Mouse (Mus musculus) lung, adult 2 months (tissue): ENCODE measurements at regions not wholly inside any gene's neighbourhood (a gene's known extent, or its start where the extent isn't known, plus 50 kb on each side); places are given as distances from the start of the nearest gene placed in this dataset.

Experiments used
- DNase-seq: peaks from one replicate; pipeline ENCODE4 v3.0.0; 2022
- H3K4me1 ChIP-seq: fragments of 200-500 bp; 2 replicates; pipeline ENCODE4 v1.6.1; 2011; ENCODE audit warnings: low read length; ENCODE audit not compliant: control insufficient read depth, insufficient read depth
- H3K4me3 ChIP-seq: fragments of 200-500 bp; replicated peaks from 2 replicates; pipeline ENCODE3; 2011; ENCODE audit warnings: low read depth, mild to moderate bottlenecking, control low read depth, low read length; ENCODE audit errors: extremely low read depth
- CTCF ChIP-seq: fragments of 200-500 bp; IDR thresholded peaks from 2 replicates; pipeline ENCODE4 v1.5.1; 2011; ENCODE audit warnings: mild to moderate bottlenecking, low read length, control low read depth; ENCODE audit not compliant: insufficient read depth
- POLR2A ChIP-seq: fragments of 200-500 bp; IDR thresholded peaks from 2 replicates; pipeline ENCODE4 v1.6.1; 2011; ENCODE audit warnings: low read depth, mild to moderate bottlenecking, control low read depth, low read length, borderline replicate concordance; ENCODE audit errors: extremely low read depth
- WGBS: fragments of 180-500 bp; shearing (Covaris S2); methylation state at CpG from one replicate; pipeline ENCODE4 v1.1.7; 2018; 5-methylcytosine and 5-hydroxymethylcytosine counted together

- Histone ChIP-seq H3K4me1 (no peaks in the 10 kb centered on the region), H3K4me3 (no peak overlapping the region)
- no peak for DNase-seq
- 75% methylated on average over 3 of the region's 3 CpGs for WGBS
- TF ChIP-seq CTCF (no peak), POLR2A (no peak)
Observed at GRCm38 (mm10) chr7:83063559-83063958, 196.4 kb downstream of the Mex3b start.

- Histone ChIP-seq H3K4me1 (no peaks in the 10 kb centered on the region), H3K4me3 (no peak overlapping the region)
- TF ChIP-seq POLR2A (no peak), CTCF (no peak)
- 90% methylated on average over 3 of the region's 3 CpGs for WGBS
- no peak for DNase-seq
Observed at GRCm38 (mm10) chr7:83065341-83065740, 198.2 kb downstream of the Mex3b start.

DNA sequence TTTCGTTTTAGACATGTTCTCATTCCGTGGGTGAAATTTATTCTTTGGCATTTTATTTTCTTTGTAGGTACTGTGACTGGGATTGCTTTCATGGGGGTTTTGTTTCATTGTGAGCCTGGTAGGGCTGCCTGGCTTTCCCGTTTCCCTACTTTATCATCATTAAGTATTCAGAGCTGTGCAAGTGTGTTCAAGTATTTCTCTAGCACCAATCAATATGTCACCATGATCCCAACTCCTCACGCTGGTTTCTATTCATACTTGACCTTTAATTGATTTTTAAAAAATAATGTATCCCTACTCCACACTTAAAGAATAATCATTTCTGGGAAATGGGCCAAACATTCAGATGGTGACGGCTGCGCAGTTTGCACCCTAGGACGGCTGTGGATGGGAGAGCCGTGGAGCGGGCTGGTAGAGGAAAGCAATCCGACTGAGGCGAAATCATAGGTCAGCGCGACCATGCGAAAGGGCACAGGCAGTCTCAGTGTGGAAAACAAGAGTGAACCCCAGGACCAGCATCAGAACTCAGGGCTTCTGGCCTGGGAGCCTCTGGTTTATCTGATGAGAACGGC is 207.4 kb downstream of the Mex3b start:
- TF ChIP-seq POLR2A (no peak), CTCF (no peak)
- DNase-seq = no peak
- Histone ChIP-seq H3K4me3 (no peak overlapping the region), H3K4me1 (no peaks in the 10 kb centered on the region)
- 65% methylated on average over 15 of the region's 15 CpGs for WGBS

- no peak overlapping the region for H3K4me3 ChIP-seq
- TF ChIP-seq CTCF = no peak
- TF ChIP-seq POLR2A = no peak
- no peak for DNase-seq
- 58% methylated on average over 4 of the region's 4 CpGs for WGBS
- H3K4me1 ChIP-seq = no peaks in the 10 kb centered on the region
Observed at GRCm38 (mm10) chr7:83075159-83075952, 208.2 kb downstream of the Mex3b start.

DNA sequence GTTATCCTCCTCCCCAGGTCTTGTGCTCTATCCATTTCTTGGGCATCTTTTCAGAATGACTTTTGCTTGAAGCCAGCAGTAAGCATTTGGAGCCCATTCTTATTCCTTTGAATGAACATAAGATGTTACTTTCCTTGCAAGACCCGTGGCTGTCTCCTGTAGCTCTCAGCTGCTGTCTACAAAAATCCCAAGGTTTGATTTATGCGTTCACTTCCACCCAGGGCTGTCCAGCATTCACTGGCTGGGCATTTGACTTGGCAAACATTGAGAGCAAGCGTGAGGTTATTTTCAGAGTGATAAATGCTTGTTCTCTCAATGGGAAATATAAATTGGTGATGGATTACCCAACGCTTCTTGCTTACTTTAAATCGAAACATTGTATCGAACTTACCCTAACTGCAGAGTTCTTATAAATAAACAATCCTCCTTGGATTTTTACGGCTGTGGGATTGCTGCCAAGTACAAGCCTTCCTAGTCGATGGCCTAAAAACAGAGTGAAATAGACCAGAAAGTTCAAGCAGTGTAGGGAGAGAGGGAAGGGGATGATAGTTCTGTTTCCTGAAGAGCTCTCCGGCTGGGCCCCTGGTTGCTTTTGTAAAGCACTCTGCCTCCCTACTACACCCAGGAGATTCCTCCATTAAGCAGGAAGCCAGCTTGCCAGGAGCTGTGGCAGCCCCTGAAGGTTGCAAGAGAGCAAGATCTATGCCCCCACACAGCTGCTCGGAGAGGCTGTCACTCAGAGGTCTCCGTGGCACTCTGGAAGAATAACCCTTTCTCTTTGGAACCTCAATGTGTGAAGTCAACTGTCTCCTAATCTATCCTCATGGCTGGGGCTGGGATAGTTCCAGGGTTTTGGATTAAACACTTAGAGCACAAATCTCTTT is 210.1 kb downstream of the Mex3b start:
- WGBS = 21% methylated on average over 11 of the region's 11 CpGs

DNA sequence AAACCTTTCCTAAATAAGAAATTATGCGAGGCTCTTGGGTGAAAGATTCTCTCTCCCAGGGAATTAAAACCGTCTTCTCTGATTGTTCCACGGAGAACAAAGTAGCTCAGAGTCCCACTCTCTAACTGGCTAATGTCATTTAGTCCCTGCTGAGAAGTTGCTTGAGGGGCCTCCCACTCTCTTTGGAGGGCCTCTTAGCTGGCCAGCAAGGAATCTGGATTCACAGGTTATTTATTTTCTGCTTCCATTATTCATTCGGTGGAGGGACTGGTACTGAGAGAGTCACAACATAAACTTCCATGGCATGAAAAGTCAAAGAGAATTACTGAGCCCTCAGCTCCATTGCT is 210.8 kb downstream of the Mex3b start:
- TF ChIP-seq POLR2A (no peak), CTCF (no peak)
- Histone ChIP-seq H3K4me3 (no peak overlapping the region), H3K4me1 (no peaks in the 10 kb centered on the region)
- no peak for DNase-seq
- 39% methylated on average over 4 of the region's 4 CpGs for WGBS

More for the DNA sequence above, 210.1 kb downstream of the Mex3b start:
- TF ChIP-seq CTCF = no peak
- no peak for TF ChIP-seq POLR2A
- DNase-seq = no peak
- Histone ChIP-seq H3K4me1 (no peaks in the 10 kb centered on the region), H3K4me3 (no peak overlapping the region)

DNA sequence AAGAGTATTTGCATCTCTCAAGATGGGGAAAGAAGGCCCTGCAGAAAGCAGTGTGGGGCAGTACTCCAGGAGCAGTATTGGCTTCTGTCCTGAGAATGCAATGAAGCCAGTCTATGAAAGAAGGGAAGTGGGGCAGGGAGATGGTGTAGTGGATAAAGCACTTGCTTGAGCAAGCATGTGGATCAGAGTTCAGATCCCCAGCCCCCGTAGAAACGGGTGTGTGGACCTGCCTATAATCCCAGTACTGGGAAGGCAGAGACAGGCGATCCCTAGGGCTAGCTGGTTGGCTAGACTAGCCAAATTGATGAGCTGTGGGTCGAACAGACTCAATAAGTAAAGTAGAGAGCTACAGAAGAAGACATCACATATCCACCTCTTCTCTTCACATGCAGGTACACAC is 211.6 kb downstream of the Mex3b start:
- WGBS = 86% methylated on average over 4 of the region's 4 CpGs
- DNase-seq = no peak
- H3K4me3 ChIP-seq = no peak overlapping the region
- no peak for TF ChIP-seq CTCF
- no peak for TF ChIP-seq POLR2A
- no peaks in the 10 kb centered on the region for H3K4me1 ChIP-seq

DNA sequence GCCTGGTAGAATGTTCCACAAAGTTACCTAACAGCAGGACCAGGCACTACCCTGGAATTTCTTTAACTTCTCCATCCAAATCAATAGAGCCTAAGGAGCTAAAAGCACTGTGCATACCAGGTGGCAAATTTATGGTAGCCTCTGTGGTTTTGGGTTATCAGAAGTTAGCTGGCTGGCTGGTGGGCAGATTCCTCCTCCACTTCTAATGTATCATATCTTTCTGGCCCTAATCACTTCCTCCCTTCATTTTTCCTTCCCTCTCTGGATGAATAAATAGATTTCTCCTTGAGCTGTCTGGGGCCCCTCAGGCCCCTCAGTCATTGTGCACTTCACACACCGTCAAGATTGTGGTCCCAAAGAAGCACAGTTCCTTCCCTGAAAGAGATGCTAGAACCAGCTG is 212.7 kb downstream of the Mex3b start:
- TF ChIP-seq CTCF (no peak), POLR2A (no peak)
- no peaks in the 10 kb centered on the region for H3K4me1 ChIP-seq
- WGBS = 48% methylated on average over 1 of the region's 1 CpGs
- H3K4me3 ChIP-seq = no peak overlapping the region
- DNase-seq = no peak

GRCm38 (mm10) chr7:83084496-83085082 is 217.5 kb downstream of the Mex3b start:
- Histone ChIP-seq H3K4me1 (no peaks in the 10 kb centered on the region), H3K4me3 (no peak overlapping the region)
- 64% methylated on average over 6 of the region's 6 CpGs for WGBS
- DNase-seq = no peak
- TF ChIP-seq CTCF = no peak
- no peak for TF ChIP-seq POLR2A
